Mouse (Mus musculus) bone marrow macrophage, adult 2 months (primary cell): ENCODE data around the gene Mylk2. TPM values are rescaled to one million over a fixed set of nuclear protein-coding genes. Genes with fewer than 3 reads are reported as not detected.

Experiments
- H3K27ac ChIP-seq: 2 replicates; pipeline ENCODE4 v1.5.1; 2012; ENCODE audit warnings: low read depth, low read length; ENCODE audit not compliant: insufficient read depth
- H3K4me1 ChIP-seq: 2 replicates; pipeline ENCODE4 v1.6.1; 2012; ENCODE audit warnings: low read length; ENCODE audit not compliant: control insufficient read depth, insufficient read depth
- H3K4me3 ChIP-seq: 2 replicates; pipeline ENCODE4 v1.5.1; 2012; ENCODE audit warnings: mild to moderate bottlenecking, low read length, moderate library complexity; ENCODE audit not compliant: insufficient read depth
- CTCF ChIP-seq: IDR thresholded peaks from 2 replicates; pipeline ENCODE4 v1.5.1; 2012; ENCODE audit warnings: low read depth, mild to moderate bottlenecking, low read length, moderate library complexity
- POLR2A ChIP-seq: IDR thresholded peaks from 2 replicates; pipeline ENCODE4 v1.6.1; 2012; ENCODE audit warnings: mild to moderate bottlenecking, low read depth, low read length, borderline replicate concordance
- polyA plus RNA-seq: library from polyadenylated mRNA; stranded (reverse); fragments of >200 nt; gene quantifications from 2 replicates; pipeline ENCODE4 v1.2.4, GENCODE M21; 2012; ENCODE audit not compliant: missing spikeins, insufficient read depth, insufficient read length

Mylk2 gene
- polyA plus RNA-seq, 1 experiment, result not detected

- Histone ChIP-seq H3K27ac (no peak within 1 kb of the TSS), H3K4me1 (no peaks in the 10 kb centered on the region), H3K4me3 (peak within 1 kb of the TSS; percentile 54)
- TF ChIP-seq POLR2A, result no peak
- TF ChIP-seq CTCF, result no peak
Observed at GRCm38 (mm10) chr2:152951065-152951849, 40.1 kb downstream of the Mylk2 start, which contains the start of gene Dusp15. Gene Dusp15, minus strand, starts transcription at chr2:152951698.

- Histone ChIP-seq H3K27ac (no peak overlapping the region), H3K4me1 (no peaks in the 10 kb centered on the region), H3K4me3 (peak overlapping the region; percentile 54)
- no peak for TF ChIP-seq POLR2A
- no peak for TF ChIP-seq CTCF
Observed at GRCm38 (mm10) chr2:152951850-152952720, 40.9 kb downstream of the Mylk2 start.

DNA sequence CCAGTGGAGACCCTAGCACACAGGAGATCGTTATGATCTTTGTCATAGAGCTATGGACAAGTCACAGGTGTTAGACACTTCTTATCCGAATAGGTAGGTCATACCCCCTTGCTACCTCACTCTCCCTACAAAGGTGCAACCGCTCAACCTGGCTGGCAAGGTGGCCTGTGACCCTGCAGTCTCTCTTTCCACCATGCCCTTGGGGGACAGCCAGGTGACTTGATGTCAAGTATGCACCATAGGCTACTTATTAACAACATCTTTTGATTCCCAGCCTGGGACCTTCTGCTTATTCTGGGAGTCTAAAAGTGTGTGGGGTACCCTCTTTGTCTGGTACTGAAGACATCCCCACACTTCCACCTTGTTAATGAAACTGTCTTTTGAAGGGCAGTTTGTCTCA lies 47.0 kb downstream of the Mylk2 start:
- Histone ChIP-seq H3K4me1 (no peaks in the 10 kb centered on the region), H3K4me3 (no peak overlapping the region), H3K27ac (no peak overlapping the region)
- no peak for TF ChIP-seq CTCF
- TF ChIP-seq POLR2A, result no peak

DNA sequence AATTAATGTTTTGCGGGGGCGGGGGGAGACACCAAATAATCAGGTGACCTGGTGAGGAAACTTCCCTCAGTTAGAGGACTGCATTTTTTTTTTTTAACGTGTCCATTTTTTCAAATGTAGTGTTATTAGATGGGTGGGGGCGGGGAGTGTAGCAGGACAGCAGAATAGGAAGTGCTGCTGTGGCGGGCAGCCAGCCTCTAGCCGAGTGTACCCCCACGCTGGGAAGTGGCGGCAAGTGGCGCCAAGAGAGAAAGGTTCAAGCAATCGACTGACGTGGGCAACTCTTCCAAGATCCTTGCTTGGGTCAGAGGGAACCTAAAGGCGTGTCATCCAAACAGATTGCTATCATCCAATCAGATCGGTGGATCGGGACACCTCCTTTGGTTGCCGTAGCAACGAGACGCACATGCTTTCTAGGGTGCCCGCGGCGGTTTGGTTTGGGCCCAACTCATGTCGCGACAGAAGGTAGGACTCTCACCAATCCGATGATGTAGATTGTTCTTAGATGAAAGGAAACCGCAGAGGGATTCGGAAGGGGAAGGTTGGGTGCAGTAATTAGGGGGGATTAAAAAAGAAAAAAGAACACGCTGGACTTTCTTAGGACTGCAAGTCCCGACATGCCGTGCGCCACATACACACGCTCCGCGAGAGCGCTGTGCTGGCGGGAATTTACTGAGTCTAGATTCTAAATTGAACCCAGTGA lies 51.1 kb downstream of the Mylk2 start, which contains the start of gene Ttll9:
Ttll9 (plus strand) TSS at position 395 of the 703 bp plus-strand sequence.
- H3K27ac ChIP-seq, result peak within 1 kb of the TSS; percentile 32; the same call in 1 of the 2 replicates
- no peak for TF ChIP-seq POLR2A
- TF ChIP-seq CTCF, result no peak
- peak within 1 kb of the TSS; percentile 76 for H3K4me3 ChIP-seq
- no peaks in the 10 kb centered on the region for H3K4me1 ChIP-seq

DNA sequence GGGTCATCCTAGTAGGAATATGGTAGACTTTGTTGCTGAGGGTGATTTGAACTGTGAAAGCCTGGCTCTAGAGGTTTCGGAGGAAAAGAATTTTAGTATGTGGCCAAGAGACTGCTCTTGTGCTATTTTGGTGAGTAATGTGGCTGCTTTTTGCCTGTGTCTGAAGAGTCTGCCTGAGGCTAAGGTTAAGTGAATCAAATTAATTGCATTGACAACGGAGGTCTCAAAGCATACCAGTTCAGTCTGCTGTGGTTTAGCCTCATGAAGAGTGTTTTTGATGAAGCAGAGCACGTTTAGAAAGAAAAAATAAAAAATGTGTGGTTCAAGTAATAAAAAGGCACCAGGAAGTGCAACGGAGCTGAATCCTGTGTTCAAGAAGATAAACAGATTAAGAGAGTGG lies 54.4 kb downstream of the Mylk2 start:
- H3K4me3 ChIP-seq, result no peak overlapping the region
- H3K27ac ChIP-seq, result no peak overlapping the region
- no peak for TF ChIP-seq POLR2A
- no peak for TF ChIP-seq CTCF
- no peaks in the 10 kb centered on the region for H3K4me1 ChIP-seq

Other genes with a start within 250 kb of the Mylk2 start
- gene H13, start 241.9 kb upstream of the Mylk2 start, polyA plus RNA-seq, result 93.6 and 95.2 TPM in 2 replicates
- 0.82 and 2.4 TPM in 2 replicates for gene Mcts2, start 224.3 kb upstream of the Mylk2 start, polyA plus RNA-seq
- gene Id1, start 175.1 kb upstream of the Mylk2 start, polyA plus RNA-seq, result not detected in 2 replicates
- gene Cox4i2, start 157.2 kb upstream of the Mylk2 start, polyA plus RNA-seq, result not detected in 2 replicates
- gene Bcl2l1, start 79.6 kb upstream of the Mylk2 start, polyA plus RNA-seq, result 29.0 and 30.8 TPM in 2 replicates
- gene Tpx2, start 63.4 kb upstream of the Mylk2 start, polyA plus RNA-seq, result 35.1 and 38.3 TPM in 2 replicates
- gene Foxs1, start 21.9 kb downstream of the Mylk2 start, polyA plus RNA-seq, result not detected in 2 replicates
- not detected in 2 replicates for gene Dusp15, start 40.3 kb downstream of the Mylk2 start, polyA plus RNA-seq
- not detected in 2 replicates for gene Ttll9, start 51.1 kb downstream of the Mylk2 start, polyA plus RNA-seq
- 52.8 and 79.8 TPM in 2 replicates for gene Pdrg1, start 104.1 kb downstream of the Mylk2 start, polyA plus RNA-seq
- not detected in 2 replicates for gene Xkr7, start 120.5 kb downstream of the Mylk2 start, polyA plus RNA-seq
- not detected in 2 replicates for gene Ccm2l, start 154.6 kb downstream of the Mylk2 start, polyA plus RNA-seq
- gene Hck, start 197.1 kb downstream of the Mylk2 start, polyA plus RNA-seq, result 128 and 146 TPM in 2 replicates
- gene Tm9sf4, start 250.0 kb downstream of the Mylk2 start, polyA plus RNA-seq, result 68.7 and 73.5 TPM in 2 replicates